Mouse (Mus musculus): ENCODE measurements around the gene Arfrp1. TPM values are rescaled to one million over a fixed set of nuclear protein-coding genes. Genes with fewer than 3 reads are reported as not detected.
A peak's percentile ranks its signal among the peaks of the same experiment; 100 is the strongest.

Arfrp1 gene
- total RNA-seq, 2 experiments from 2014 or later = 43.2 to 50.1 TPM

GRCm38 (mm10) chr2:181390136-181390870 lies 25.1 kb upstream of the Arfrp1 start:
- Histone ChIP-seq H3K27ac (no peak overlapping the region), H3K4me3 (no peak overlapping the region)
- DNase-seq (ENCODE audit: low spot score in 2 of 2) = no peak
- TF ChIP-seq CTCF (conservative IDR thresholded peaks at IDR 0.05) = no peak

GRCm38 (mm10) chr2:181386663-181387210 lies 21.5 kb upstream of the Arfrp1 start:
- no peak for DNase-seq (ENCODE audit: low spot score in 2 of 2)
- no peak for TF ChIP-seq CTCF (conservative IDR thresholded peaks at IDR 0.05)
- Histone ChIP-seq H3K27ac (no peak overlapping the region), H3K4me3 (no peak overlapping the region)

DNA sequence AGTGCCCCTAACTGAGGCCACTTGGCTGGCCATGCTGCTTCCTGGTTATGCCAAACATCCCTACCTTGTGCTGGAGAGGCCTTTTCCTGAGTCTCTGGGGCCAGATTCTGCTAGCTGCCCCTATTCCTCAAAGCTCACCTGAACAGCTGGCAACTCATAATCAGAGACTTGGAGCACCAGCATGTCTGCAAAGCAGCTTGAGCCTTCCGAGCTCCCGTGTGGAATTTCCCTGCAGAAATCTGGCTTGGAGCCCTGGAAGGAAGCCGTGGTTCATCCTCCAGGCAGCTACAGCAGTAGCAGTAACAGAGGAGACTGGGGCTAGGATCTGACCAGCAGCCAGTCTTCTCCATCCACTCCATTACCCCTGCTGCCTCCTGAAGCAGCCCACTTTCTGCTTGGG lies 20.7 kb upstream of the Arfrp1 start:
- Histone ChIP-seq H3K27ac (peak overlapping the region; percentile 62), H3K4me3 (no peak overlapping the region)
- peak; percentile 44 to 67 for DNase-seq (ENCODE audit: low spot score in 2 of 2)
- TF ChIP-seq CTCF (conservative IDR thresholded peaks at IDR 0.05) = no peak

DNA sequence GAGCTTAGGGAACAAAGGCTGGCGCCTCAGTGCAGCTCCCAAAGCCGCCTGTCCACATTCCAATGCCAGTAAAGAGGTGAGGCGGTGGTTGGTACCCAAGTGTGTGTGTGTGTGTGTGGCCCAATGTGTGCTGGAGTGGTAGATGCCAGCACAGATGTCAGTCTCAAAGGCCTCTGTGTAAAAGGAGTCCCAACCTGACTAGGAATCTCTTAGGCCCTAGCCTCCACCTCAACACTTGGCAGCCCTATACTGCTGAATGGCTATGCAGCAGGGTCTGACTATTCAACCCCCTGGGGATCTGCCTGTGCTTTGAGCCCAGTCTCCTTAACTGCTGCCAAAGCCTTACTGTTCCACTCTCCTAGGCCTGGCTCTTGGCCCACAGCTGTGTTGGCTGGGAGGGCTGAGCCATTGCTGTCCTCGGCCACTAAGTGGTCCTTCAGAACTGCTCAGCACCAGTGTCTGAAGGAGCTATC lies 19.8 kb upstream of the Arfrp1 start:
- Histone ChIP-seq H3K27ac (peak overlapping the region; percentile 62), H3K4me3 (no peak overlapping the region)
- TF ChIP-seq CTCF (conservative IDR thresholded peaks at IDR 0.05) = no peak
- DNase-seq (ENCODE audit: low spot score in 2 of 2) = peak in 1 of 2 experiments; percentile 37

DNA sequence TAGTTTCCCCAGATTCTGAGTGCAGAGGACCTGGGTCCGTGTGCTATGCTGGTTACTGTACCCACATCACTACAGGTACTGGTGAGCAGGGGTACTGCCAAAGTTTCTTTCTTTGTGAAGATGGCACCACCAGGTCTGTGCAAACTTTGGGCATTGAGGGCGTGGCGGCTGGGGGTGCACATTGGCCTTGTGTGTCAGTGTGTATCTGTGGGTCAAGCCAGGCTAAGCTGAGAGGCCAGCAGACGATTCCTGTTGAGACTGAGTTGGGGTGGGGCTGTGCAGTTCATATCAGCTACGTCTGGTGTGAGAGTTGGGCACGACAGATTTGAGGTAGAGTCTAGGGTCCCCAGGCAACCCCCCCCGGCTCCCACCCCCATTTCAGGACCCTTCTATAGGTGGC lies 19.3 kb upstream of the Arfrp1 start:
- Histone ChIP-seq H3K4me3 (no peak overlapping the region), H3K27ac (no peak overlapping the region)
- DNase-seq (ENCODE audit: low spot score in 2 of 2) = no peak
- TF ChIP-seq CTCF (conservative IDR thresholded peaks at IDR 0.05) = no peak

DNA sequence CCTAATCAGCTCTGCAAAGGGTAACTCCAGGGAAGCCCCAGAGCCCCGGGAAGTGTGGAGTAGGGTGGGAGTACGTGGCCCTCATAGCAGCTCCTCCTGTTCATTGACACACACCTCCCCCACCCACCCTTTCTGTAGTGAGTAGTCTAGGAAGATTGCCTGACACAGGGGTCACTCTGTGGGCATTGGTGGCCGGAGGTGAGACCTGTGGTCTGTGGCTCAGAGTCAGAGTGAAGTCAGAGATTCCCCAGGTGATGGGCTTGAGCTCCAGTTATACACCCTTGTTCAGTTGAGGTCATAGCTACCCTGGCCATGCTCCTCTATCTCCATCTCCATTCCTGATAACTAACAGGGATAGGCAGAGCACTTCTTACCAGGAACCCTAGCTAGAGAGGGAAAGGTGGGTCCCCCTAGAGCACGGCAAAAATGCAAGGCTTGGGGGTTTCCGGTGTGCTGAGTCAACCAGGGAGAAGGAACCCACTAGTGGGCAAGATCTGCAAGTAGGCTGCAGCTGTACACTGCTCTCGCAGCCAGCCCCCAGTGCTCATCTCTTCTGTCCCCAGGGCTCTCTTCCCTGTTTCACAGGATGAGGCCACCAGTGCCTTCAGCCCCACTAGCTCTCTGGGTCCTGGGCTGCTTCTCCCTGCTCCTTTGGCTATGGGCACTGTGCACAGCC lies 16.6 kb upstream of the Arfrp1 start:
- TF ChIP-seq CTCF (conservative IDR thresholded peaks at IDR 0.05) = no peak
- no peak overlapping the region for H3K4me3 ChIP-seq
- no peak overlapping the region for H3K27ac ChIP-seq
- DNase-seq (ENCODE audit: low spot score in 2 of 2) = no peak

DNA sequence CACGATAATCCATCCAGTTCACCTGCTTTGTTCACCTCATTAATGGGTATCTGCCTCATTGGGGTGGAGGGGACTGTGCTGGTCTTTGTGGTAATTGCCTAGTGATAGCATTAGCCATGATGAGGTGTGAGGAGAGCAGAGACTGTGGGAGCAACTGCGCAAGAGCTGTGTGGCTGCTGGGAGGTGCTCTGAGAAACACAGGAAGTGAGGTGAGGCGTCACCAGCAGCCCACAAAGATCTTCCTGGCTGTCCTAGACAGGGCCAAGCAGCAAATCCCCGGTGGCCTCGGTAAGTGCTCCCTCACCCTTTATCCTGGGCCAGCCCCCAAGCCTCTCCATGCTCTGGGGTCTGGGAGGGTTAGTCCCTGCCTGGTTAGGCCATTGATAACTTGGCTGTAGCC lies 15.9 kb upstream of the Arfrp1 start:
- no peak for TF ChIP-seq CTCF (conservative IDR thresholded peaks at IDR 0.05)
- no peak for DNase-seq (ENCODE audit: low spot score in 2 of 2)
- Histone ChIP-seq H3K4me3 (no peak overlapping the region), H3K27ac (no peak overlapping the region)

GRCm38 (mm10) chr2:181380251-181380650 lies 15.0 kb upstream of the Arfrp1 start:
- H3K27ac ChIP-seq = no peak overlapping the region
- DNase-seq (ENCODE audit: low spot score in 2 of 2) = no peak
- TF ChIP-seq CTCF (conservative IDR thresholded peaks at IDR 0.05) = no peak

GRCm38 (mm10) chr2:181379778-181380177 lies 14.6 kb upstream of the Arfrp1 start, which contains the start of gene Lime1:
Lime1 (plus strand) TSS chr2:181380078.
- Histone ChIP-seq H3K4me3 (no peak within 1 kb of the TSS), H3K27ac (no peak within 1 kb of the TSS)
- no peak for TF ChIP-seq CTCF (conservative IDR thresholded peaks at IDR 0.05)
- no peak for DNase-seq (ENCODE audit: low spot score in 2 of 2)

More at GRCm38 (mm10) chr2:181380251-181380650, 15.0 kb upstream of the Arfrp1 start:
- no peak overlapping the region for H3K4me3 ChIP-seq

DNA sequence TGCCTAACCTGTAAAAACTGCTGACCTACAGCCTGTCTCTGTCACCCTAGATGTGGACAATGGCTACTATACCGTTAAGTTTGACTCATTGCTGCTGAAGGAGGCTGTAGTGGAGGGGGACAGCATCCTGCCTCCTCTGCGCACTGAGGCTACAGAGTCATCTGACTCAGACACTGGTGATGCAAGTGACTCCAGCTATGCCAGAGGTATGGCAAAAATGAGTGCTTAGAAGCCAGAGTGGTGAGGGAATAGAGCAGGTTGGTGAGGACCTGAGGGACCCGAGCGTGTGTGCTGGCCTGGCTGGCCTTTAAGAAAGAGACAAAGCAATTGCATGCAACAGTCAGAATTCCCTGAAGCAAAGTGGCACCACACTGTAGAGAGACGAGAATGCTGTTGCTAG lies 13.5 kb upstream of the Arfrp1 start:
- no peak for TF ChIP-seq CTCF (conservative IDR thresholded peaks at IDR 0.05)
- Histone ChIP-seq H3K4me3 (no peak overlapping the region), H3K27ac (no peak overlapping the region)
- no peak for DNase-seq (ENCODE audit: low spot score in 2 of 2)

- Histone ChIP-seq H3K27ac (no peak overlapping the region), H3K4me3 (no peak overlapping the region)
- no peak for TF ChIP-seq CTCF (conservative IDR thresholded peaks at IDR 0.05)
- DNase-seq (ENCODE audit: low spot score in 2 of 2) = no peak
These were observed 12.0 kb upstream of the Arfrp1 start for GRCm38 (mm10) chr2:181377230-181377629.

- DNase-seq (ENCODE audit: low spot score in 2 of 2) = no peak
- Histone ChIP-seq H3K27ac (no peak overlapping the region), H3K4me3 (no peak overlapping the region)
- TF ChIP-seq CTCF (conservative IDR thresholded peaks at IDR 0.05) = peak; percentile 77
These were observed 10.6 kb upstream of the Arfrp1 start for GRCm38 (mm10) chr2:181375787-181376186.

GRCm38 (mm10) chr2:181370001-181370400 lies 4.8 kb upstream of the Arfrp1 start:
- peak; percentile 32 for TF ChIP-seq CTCF (conservative IDR thresholded peaks at IDR 0.05)
- no peak overlapping the region for H3K27ac ChIP-seq
- no peak overlapping the region for H3K4me3 ChIP-seq
- DNase-seq (ENCODE audit: low spot score in 2 of 2) = no peak
